Comparison of ENCODE assay signal across 8 mouse cellular contexts in the genomic region with DNA sequence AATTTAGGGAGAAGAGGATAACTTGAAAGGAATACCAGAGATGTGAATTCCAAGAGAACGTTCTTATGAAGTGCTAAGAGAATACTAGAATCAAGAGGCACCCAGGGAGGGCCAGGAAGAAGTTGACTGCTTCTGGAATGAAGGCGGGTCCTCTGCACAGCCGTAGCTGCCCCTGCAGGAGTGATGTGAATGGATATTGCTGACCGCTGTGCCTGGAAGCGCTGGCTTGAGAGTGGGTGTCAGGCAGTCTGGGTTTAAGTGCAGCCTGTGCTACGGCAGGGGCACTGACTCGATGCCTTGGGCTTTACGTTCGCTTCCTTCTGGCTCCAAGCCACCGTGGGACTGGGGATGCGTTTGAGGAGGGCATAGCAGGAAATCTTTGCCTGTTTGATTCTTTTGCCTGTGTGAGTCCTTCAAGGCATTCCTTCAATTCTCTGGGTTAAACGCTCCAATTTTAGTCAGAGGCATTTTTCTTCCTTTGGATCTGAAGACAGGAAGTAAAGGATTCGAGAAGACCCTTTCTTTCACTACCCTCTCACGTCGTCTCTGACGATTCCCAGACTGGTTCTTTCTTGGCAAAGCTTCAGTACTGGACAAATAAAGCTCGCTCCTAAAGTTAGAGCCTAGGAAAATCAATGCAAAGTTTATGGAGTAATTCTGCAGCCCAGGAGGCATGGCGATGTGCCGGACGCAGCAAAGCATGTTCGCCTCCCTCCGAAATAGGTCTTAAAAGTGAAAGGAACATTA.
DNase-seq lines count a peak whose midpoint lies in the region; ATAC-seq lines count a peak whose summit lies in the region.

No protein-coding gene starts in this region.

- 35% methylated on average over 22 of the region's 22 CpGs for WGBS in heart, embryonic 11.5 days (ENCODE audit: insufficient replicate concordance)
- WGBS in limb, embryonic 15.5 days: 20% methylated on average over 22 of the region's 22 CpGs

- peak overlapping the region; percentile 54; the same call in 1 of the 2 replicates for H3K9ac ChIP-seq in heart, embryonic 11.5 days (ENCODE audit: low read depth, low read length)
- no peak overlapping the region for H3K9ac ChIP-seq in limb, embryonic 15.5 days

- H3K36me3 ChIP-seq in heart, embryonic 11.5 days (ENCODE audit: control insufficient read depth, insufficient read depth, low read length): no peaks in the 10 kb centered on the region
- H3K36me3 ChIP-seq in limb, embryonic 15.5 days: no peaks in the 10 kb centered on the region

- DNase-seq in gastrocnemius, postnatal 14 days: peak; percentile 16
- DNase-seq in gastrocnemius, adult 18-20 months (ENCODE audit: low spot score): no peak
- peak; percentile 7 for DNase-seq in 3134 (ENCODE audit: extremely low read depth, insufficient read length, low spot score)
- DNase-seq in adrenal gland, adult 18-20 months (ENCODE audit: low spot score in 2 of 2): no peak
- no peak for DNase-seq in testis, postnatal 10 days (ENCODE audit: low spot score)

- peak overlapping the region; percentile 4 for H3K4me3 ChIP-seq in heart, embryonic 11.5 days (ENCODE audit: low read depth, low read length)
- H3K4me3 ChIP-seq in limb, embryonic 15.5 days: peak overlapping the region; percentile 24

- peak overlapping the region; percentile 57 for H3K4me2 ChIP-seq in heart, embryonic 11.5 days
- H3K4me2 ChIP-seq in limb, embryonic 15.5 days: peak overlapping the region; percentile 52

- H3K27me3 ChIP-seq in heart, embryonic 11.5 days (ENCODE audit: control insufficient read depth, insufficient read depth, low read length): no peaks in the 10 kb centered on the region
- no peaks in the 10 kb centered on the region for H3K27me3 ChIP-seq in limb, embryonic 15.5 days

- no peak for ATAC-seq in heart, embryonic 11.5 days (replicated peaks; ENCODE audit: insufficient number of reproducible peaks, low FRiP score, low TSS enrichment)
- ATAC-seq in limb, embryonic 15.5 days (ENCODE audit: insufficient number of reproducible peaks, low FRiP score, low TSS enrichment, low read depth): no peak
- no peak for ATAC-seq in inflammation-experienced regulatory T-cells, adult 6 months

- no peaks in the 10 kb centered on the region for H3K9me3 ChIP-seq in heart, embryonic 11.5 days (replicated peaks; ENCODE audit: control insufficient read depth, low read length)
- H3K9me3 ChIP-seq in limb, embryonic 15.5 days: no peaks in the 10 kb centered on the region

- H3K4me1 ChIP-seq in heart, embryonic 11.5 days (ENCODE audit: control insufficient read depth, insufficient read depth, low read length): peaks cover 3% of the 10 kb centered on the region
- peaks cover 10% of the 10 kb centered on the region for H3K4me1 ChIP-seq in limb, embryonic 15.5 days

- intact Hi-C loops in gastrocnemius, postnatal 14 days (cut with DNase I; ENCODE audit: low total_unique reads): no loop called here

- no peak overlapping the region for H3K27ac ChIP-seq in heart, embryonic 11.5 days (ENCODE audit: low read depth, low read length)
- no peak overlapping the region for H3K27ac ChIP-seq in limb, embryonic 15.5 days

Comparison
In these comparisons a context has a peak if more than half of its experiments do, and no peak if none do; other contexts are left out.
1. DNase-seq: peak in gastrocnemius, postnatal 14 days (single experiment) and 3134 (single experiment); none in gastrocnemius, adult 18-20 months (single experiment), adrenal gland, adult 18-20 months (0 of 2) and testis, postnatal 10 days (single experiment).